Mouse (Mus musculus): ENCODE data around the gene Cep83. TPM values are rescaled to one million over a fixed set of nuclear protein-coding genes. Genes with fewer than 3 reads are reported as not detected.

Cep83 gene
- polyA plus RNA-seq, 1 experiment from 2014 or later = 8.5 TPM

DNA sequence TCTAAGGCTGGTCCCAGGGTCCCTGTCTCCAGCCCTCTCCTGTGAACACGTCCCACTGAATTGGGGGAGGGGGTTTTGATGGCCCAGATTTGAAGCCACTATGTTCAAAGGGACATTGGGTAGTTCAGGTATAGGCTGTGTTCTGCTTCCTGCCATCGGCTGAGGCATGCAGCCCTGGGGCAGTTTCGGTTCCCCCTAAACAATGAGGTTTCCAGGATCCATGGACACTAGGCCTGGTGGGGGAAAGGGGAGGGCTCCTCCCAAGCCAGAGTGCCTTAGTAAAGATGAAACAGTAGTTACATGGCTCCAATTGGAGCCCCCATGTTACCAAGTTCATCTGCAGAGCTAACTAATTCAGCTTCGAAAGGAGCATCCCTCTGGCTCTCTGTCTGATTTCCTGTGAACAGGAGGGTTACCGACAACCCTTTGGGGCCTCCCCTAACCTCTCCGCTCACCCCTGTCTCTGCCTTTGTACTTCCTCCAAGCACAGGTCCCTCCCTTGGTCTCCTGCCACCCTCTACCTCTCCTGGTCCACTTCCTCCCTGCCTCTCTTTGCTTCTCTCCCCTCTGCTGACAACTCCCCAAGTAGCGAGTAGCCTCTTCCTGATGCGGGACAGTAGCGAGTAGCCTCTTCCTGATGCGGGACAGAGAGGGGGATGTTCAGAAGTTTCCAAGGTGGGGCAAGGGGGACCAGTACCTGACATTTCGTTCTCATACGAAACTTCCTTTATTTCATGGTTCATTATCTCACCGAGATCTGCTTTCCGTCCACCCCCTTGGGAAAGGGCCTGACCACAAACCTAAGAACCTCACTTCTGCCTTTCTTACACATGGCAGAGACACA is 139.7 kb downstream of the Cep83 start:
- Histone ChIP-seq H3K4me1 (replicated peaks) (peaks cover 17% of the 10 kb centered on the region; the same call in 1 of the 2 replicates), H3K4me3 (replicated peaks) (no peak overlapping the region), H3K36me3 (replicated peaks) (no peaks in the 10 kb centered on the region; the same call in 1 of the 2 replicates), H3K27ac (replicated peaks) (peak overlapping the region; percentile 34; the same call in 1 of the 2 replicates), H3K27me3 (no peaks in the 10 kb centered on the region), H3K4me2 (no peak overlapping the region), H3K9me3 (replicated peaks) (no peaks in the 10 kb centered on the region), H3K9ac (no peak overlapping the region)
- peak; percentile 26; the same call in 1 of the 2 replicates for ATAC-seq (ENCODE audit: insufficient read depth)
- 56% methylated on average over 14 of the region's 14 CpGs for WGBS (ENCODE audit: insufficient replicate concordance)

DNA sequence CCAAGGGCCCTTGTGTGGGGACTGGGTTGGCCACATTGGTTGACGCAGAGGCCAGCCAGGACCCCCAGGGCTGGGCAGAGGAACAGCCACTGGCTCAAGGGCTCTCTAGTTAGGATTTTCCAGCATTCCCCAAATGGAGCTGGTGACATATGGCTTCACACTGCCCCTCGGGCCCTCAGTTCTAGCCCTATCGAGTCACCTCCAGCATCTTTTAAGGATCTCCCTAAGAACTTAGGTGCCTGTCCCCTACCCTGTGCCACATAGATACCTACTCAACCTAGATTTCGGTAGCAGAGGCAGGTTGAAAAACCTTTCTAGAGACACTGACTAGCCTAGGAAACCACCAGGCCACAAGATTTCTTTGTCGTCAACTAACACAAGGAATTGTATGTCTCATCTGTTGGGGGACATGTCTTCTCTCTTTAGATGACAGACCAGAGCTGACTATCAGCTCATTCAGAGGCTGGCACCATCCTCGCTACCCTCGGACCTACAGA is 140.3 kb downstream of the Cep83 start:
- peak overlapping the region; percentile 32; the same call in 1 of the 2 replicates for H3K4me2 ChIP-seq
- H3K27me3 ChIP-seq = no peaks in the 10 kb centered on the region

DNA sequence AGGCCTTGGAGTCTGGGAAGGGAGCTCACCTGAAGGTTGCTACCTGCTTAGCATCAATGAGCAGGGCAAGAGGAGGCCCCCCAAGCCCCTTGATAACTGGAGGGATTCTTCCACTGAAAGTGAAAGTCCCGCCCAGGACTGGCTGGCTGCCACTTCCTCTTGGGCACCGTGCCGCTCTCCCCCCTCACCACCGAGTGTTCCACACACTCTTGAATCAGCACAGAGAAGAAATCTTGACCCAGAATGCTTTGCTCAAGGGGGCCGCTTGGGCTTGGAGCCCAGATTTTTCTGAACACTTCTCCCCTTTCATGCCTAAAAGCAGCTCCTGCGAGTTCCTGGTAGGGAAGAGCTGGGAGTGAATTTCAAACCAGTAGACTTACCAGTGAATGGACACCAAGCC is 141.0 kb downstream of the Cep83 start:
- H3K27me3 ChIP-seq = no peaks in the 10 kb centered on the region
- 0 out of 2 replicates have a peak overlapping the region, but pooled peaks have one; percentile 0 for H3K27ac ChIP-seq (replicated peaks)
- no peaks in the 10 kb centered on the region; the same call in 1 of the 2 replicates for H3K36me3 ChIP-seq (replicated peaks)
- ATAC-seq (ENCODE audit: insufficient read depth) = no peak
- H3K4me3 ChIP-seq (replicated peaks) = no peak overlapping the region
- H3K9ac ChIP-seq = no peak overlapping the region
- WGBS (ENCODE audit: insufficient replicate concordance) = 29% methylated on average over 6 of the region's 6 CpGs
- no peaks in the 10 kb centered on the region for H3K9me3 ChIP-seq (replicated peaks)
- peaks cover 17% of the 10 kb centered on the region; the same call in 1 of the 2 replicates for H3K4me1 ChIP-seq (replicated peaks)
- H3K4me2 ChIP-seq = peak overlapping the region; percentile 32

More for the DNA sequence above, 140.3 kb downstream of the Cep83 start:
- WGBS (ENCODE audit: insufficient replicate concordance) = 65% methylated on average over 7 of the region's 7 CpGs
- Histone ChIP-seq H3K4me3 (replicated peaks) (no peak overlapping the region), H3K4me1 (replicated peaks) (peaks cover 17% of the 10 kb centered on the region; the same call in 1 of the 2 replicates), H3K27ac (replicated peaks) (peak overlapping the region; percentile 34; the same call in 1 of the 2 replicates), H3K9me3 (replicated peaks) (no peaks in the 10 kb centered on the region), H3K36me3 (replicated peaks) (no peaks in the 10 kb centered on the region; the same call in 1 of the 2 replicates), H3K9ac (no peak overlapping the region)
- ATAC-seq (ENCODE audit: insufficient read depth) = no peak

DNA sequence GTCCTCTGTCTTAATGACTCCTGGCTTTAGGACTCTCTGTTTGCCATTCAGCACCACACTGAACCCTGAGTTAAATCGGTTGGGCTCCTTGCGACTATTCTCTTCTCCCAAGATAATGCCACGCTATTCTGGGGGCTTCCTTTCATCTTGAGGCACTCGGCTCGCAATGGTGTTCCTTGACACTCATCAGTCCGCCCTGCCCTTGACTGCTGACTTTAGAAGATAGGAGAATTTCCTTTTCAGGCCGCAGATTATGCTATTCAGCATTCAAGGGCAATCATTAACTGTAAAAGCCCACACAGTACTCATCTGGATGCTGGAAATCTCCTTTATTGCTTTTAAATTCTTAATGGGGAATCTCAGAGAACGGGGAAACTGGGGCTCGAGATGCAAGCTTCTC is 147.4 kb downstream of the Cep83 start:
- Histone ChIP-seq H3K27me3 (no peaks in the 10 kb centered on the region), H3K4me2 (no peak overlapping the region), H3K9ac (no peak overlapping the region), H3K9me3 (replicated peaks) (no peaks in the 10 kb centered on the region), H3K36me3 (replicated peaks) (no peaks in the 10 kb centered on the region), H3K4me1 (replicated peaks) (no peaks in the 10 kb centered on the region), H3K27ac (replicated peaks) (no peak overlapping the region), H3K4me3 (replicated peaks) (no peak overlapping the region)
- 68% methylated on average over 9 of the region's 9 CpGs for WGBS (ENCODE audit: insufficient replicate concordance)
- no peak for ATAC-seq (ENCODE audit: insufficient read depth)

All from liver, embryonic 15.5 days (tissue).